Mouse (Mus musculus): ENCODE results near the gene Snx11. TPM values are rescaled to one million over a fixed set of nuclear protein-coding genes. Genes with fewer than 3 reads are reported as not detected.

Gene Snx11
- 28.0 and 30.4 TPM in 2 replicates for polyA plus RNA-seq (2016; fragmentation: Nextera tagmentation; extraction: Ambion mirVana)

GRCm38 (mm10) chr11:96776968-96777962 lies at the start of gene Snx11:
Gene Snx11, minus strand, starts transcription at chr11:96777559.
- WGBS: 2% methylated on average over 59 of the region's 59 CpGs
- Histone ChIP-seq H3K36me3 (peaks cover 23% of the 10 kb centered on the region), H3K4me3 (peak within 1 kb of the TSS; percentile 70), H3K27ac (peak within 1 kb of the TSS; percentile 82), H3K4me1 (replicated peaks) (peaks cover 12% of the 10 kb centered on the region), H3K27me3 (ENCODE audit: insufficient read depth, poor library complexity, severe bottlenecking) (no peaks in the 10 kb centered on the region), H3K9me3 (no peaks in the 10 kb centered on the region)
- DNase-seq (ENCODE audit: low spot score): peak; percentile 100

DNA sequence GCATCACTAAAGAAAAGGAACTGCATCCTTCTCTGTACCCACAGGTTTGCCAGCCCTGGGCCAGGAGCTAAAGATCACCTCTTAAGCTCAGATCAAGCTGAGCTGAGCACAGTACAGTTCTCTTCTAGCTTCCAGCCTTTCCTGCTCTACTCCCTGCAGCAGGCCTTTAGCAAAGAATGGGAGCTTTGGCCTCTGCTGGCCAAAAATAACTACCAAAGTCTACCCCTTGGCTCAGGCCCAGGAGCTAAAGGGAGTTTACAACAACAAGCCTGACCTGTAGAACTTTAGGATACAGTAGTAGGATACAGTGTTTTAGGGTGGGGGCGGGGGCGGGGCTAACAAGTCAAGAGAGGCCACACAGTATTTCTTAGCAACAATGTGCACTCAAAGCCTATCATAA lies 49.1 kb upstream of the Snx11 start:
- Histone ChIP-seq H3K27ac (0 out of 2 replicates have a peak overlapping the region, but pooled peaks have one; percentile 23), H3K36me3 (peaks cover 54% of the 10 kb centered on the region)

GRCm38 (mm10) chr11:96824783-96825495 lies 47.6 kb upstream of the Snx11 start:
- DNase-seq (ENCODE audit: low spot score): no peak
- H3K36me3 ChIP-seq: peaks cover 69% of the 10 kb centered on the region

More for the DNA sequence above, 49.1 kb upstream of the Snx11 start:
- H3K27me3 ChIP-seq (ENCODE audit: insufficient read depth, poor library complexity, severe bottlenecking): no peaks in the 10 kb centered on the region
- no peak for DNase-seq (ENCODE audit: low spot score)
- no peaks in the 10 kb centered on the region for H3K9me3 ChIP-seq
- 72% methylated on average over 2 of the region's 2 CpGs for WGBS
- H3K4me1 ChIP-seq (replicated peaks): peaks cover 78% of the 10 kb centered on the region
- peak overlapping the region; percentile 26 for H3K4me3 ChIP-seq

GRCm38 (mm10) chr11:96823880-96824782 lies 46.8 kb upstream of the Snx11 start:
- H3K36me3 ChIP-seq: peaks cover 77% of the 10 kb centered on the region
- no peaks in the 10 kb centered on the region for H3K27me3 ChIP-seq (ENCODE audit: insufficient read depth, poor library complexity, severe bottlenecking)
- H3K4me1 ChIP-seq (replicated peaks): peaks cover 69% of the 10 kb centered on the region
- peak; percentile 95 for DNase-seq (ENCODE audit: low spot score)
- no peaks in the 10 kb centered on the region for H3K9me3 ChIP-seq
- H3K27ac ChIP-seq: peak overlapping the region; percentile 90
- 2% methylated on average over 26 of the region's 26 CpGs for WGBS
- H3K4me3 ChIP-seq: peak overlapping the region; percentile 65

More at GRCm38 (mm10) chr11:96824783-96825495, 47.6 kb upstream of the Snx11 start:
- 53% methylated on average over 7 of the region's 7 CpGs for whole genome bisulfite sequencing
- Histone ChIP-seq H3K9me3 (no peaks in the 10 kb centered on the region), H3K27ac (peak overlapping the region; percentile 90), H3K27me3 (ENCODE audit: insufficient read depth, poor library complexity, severe bottlenecking) (no peaks in the 10 kb centered on the region), H3K4me1 (replicated peaks) (peaks cover 70% of the 10 kb centered on the region), H3K4me3 (peak overlapping the region; percentile 65)

DNA sequence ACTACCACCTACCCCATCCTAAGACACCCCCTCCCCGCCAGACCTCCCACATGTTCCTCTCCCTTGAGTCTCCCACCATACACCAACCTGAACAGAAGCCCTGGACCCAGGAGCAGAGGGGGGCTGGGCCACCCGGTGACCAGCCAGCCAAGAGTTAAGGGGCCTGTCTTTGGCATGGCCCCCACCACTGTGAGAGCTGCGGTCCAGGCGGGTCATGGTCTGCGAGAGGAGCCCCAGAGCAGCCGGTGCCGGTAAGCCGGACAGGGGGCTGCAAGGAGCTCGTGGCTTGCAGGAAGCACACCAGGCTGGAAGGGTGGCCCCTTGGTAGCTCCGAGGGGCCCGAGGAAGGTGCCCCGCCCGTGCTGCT lies 46.1 kb upstream of the Snx11 start:
- peaks cover 63% of the 10 kb centered on the region for H3K4me1 ChIP-seq (replicated peaks)
- 8% methylated on average over 13 of the region's 13 CpGs for WGBS

GRCm38 (mm10) chr11:96822675-96823470 lies 45.5 kb upstream of the Snx11 start:
- H3K27ac ChIP-seq: peak overlapping the region; percentile 90
- H3K27me3 ChIP-seq (ENCODE audit: insufficient read depth, poor library complexity, severe bottlenecking): no peaks in the 10 kb centered on the region
- H3K4me1 ChIP-seq (replicated peaks): peaks cover 62% of the 10 kb centered on the region
- H3K9me3 ChIP-seq: no peaks in the 10 kb centered on the region
- 47% methylated on average over 4 of the region's 4 CpGs for WGBS
- peak overlapping the region; percentile 65 for H3K4me3 ChIP-seq
- DNase-seq (ENCODE audit: low spot score): no peak
- H3K36me3 ChIP-seq: peaks cover 87% of the 10 kb centered on the region

More for the DNA sequence above, 46.1 kb upstream of the Snx11 start:
- peaks cover 84% of the 10 kb centered on the region for H3K36me3 ChIP-seq
- H3K9me3 ChIP-seq: no peaks in the 10 kb centered on the region
- no peak for DNase-seq (ENCODE audit: low spot score)
- peak overlapping the region; percentile 65 for H3K4me3 ChIP-seq
- peak overlapping the region; percentile 90 for H3K27ac ChIP-seq
- no peaks in the 10 kb centered on the region for H3K27me3 ChIP-seq (ENCODE audit: insufficient read depth, poor library complexity, severe bottlenecking)

GRCm38 (mm10) chr11:96821956-96822355 lies 44.6 kb upstream of the Snx11 start:
- DNase-seq (ENCODE audit: low spot score): no peak
- peaks cover 61% of the 10 kb centered on the region for H3K4me1 ChIP-seq (replicated peaks)
- no peaks in the 10 kb centered on the region for H3K27me3 ChIP-seq (ENCODE audit: insufficient read depth, poor library complexity, severe bottlenecking)
- H3K4me3 ChIP-seq: no peak overlapping the region
- H3K9me3 ChIP-seq: no peaks in the 10 kb centered on the region
- H3K36me3 ChIP-seq: peaks cover 87% of the 10 kb centered on the region
- 90% methylated on average over 10 of the region's 10 CpGs for WGBS
- H3K27ac ChIP-seq: no peak overlapping the region

GRCm38 (mm10) chr11:96818128-96818710 lies 40.9 kb upstream of the Snx11 start:
- H3K27ac ChIP-seq: no peak overlapping the region
- H3K4me3 ChIP-seq: no peak overlapping the region
- H3K36me3 ChIP-seq: peaks cover 97% of the 10 kb centered on the region
- H3K4me1 ChIP-seq (replicated peaks): peaks cover 25% of the 10 kb centered on the region
- no peak for DNase-seq (ENCODE audit: low spot score)
- no peaks in the 10 kb centered on the region for H3K9me3 ChIP-seq
- WGBS: 85% methylated on average over 8 of the region's 8 CpGs
- no peaks in the 10 kb centered on the region for H3K27me3 ChIP-seq (ENCODE audit: insufficient read depth, poor library complexity, severe bottlenecking)

DNA sequence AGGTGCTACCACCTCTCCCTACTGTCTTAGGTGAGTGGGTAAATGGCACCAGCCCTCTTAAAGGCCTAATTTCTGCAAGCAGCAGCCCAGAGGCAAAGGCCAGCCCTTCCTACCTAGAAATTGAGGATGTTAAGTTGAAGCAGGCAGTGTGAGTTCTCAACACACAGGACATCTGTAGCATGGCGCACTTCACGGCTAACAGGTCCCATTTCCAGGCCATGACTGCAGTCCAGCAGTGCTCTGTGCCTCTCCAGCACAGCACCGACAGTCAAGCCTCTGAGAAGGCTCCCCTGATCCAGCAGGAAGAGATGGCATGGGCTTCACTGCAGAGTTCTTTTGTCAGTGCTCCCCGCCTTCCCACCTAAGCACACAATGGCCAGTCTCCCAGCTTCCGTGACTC lies 39.6 kb upstream of the Snx11 start:
- peaks cover 15% of the 10 kb centered on the region; the same call in 1 of the 2 replicates for H3K4me1 ChIP-seq (replicated peaks)
- peaks cover 97% of the 10 kb centered on the region for H3K36me3 ChIP-seq
- WGBS: 72% methylated on average over 5 of the region's 5 CpGs
- no peaks in the 10 kb centered on the region for H3K27me3 ChIP-seq (ENCODE audit: insufficient read depth, poor library complexity, severe bottlenecking)
- H3K9me3 ChIP-seq: no peaks in the 10 kb centered on the region
- DNase-seq (ENCODE audit: low spot score): no peak
- H3K4me3 ChIP-seq: no peak overlapping the region
- H3K27ac ChIP-seq: peak overlapping the region; percentile 56; the same call in 1 of the 2 replicates

- Histone ChIP-seq H3K4me1 (replicated peaks) (peaks cover 15% of the 10 kb centered on the region; the same call in 1 of the 2 replicates), H3K27me3 (ENCODE audit: insufficient read depth, poor library complexity, severe bottlenecking) (no peaks in the 10 kb centered on the region), H3K36me3 (peaks cover 97% of the 10 kb centered on the region), H3K27ac (no peak overlapping the region), H3K4me3 (no peak overlapping the region), H3K9me3 (no peaks in the 10 kb centered on the region)
- no peak for DNase-seq (ENCODE audit: low spot score)
- WGBS: 94% methylated on average over 1 of the region's 1 CpGs
These were observed 39.1 kb upstream of the Snx11 start for GRCm38 (mm10) chr11:96816494-96816893.

GRCm38 (mm10) chr11:96815895-96816294 lies 38.5 kb upstream of the Snx11 start:
- Histone ChIP-seq H3K4me1 (replicated peaks) (peaks cover 15% of the 10 kb centered on the region; the same call in 1 of the 2 replicates), H3K36me3 (peaks cover 97% of the 10 kb centered on the region), H3K9me3 (no peaks in the 10 kb centered on the region), H3K4me3 (no peak overlapping the region), H3K27ac (no peak overlapping the region), H3K27me3 (ENCODE audit: insufficient read depth, poor library complexity, severe bottlenecking) (no peaks in the 10 kb centered on the region)
- 96% methylated on average over 2 of the region's 2 CpGs for WGBS
- no peak for DNase-seq (ENCODE audit: low spot score)
